Mouse (Mus musculus) C2C12 (cell line): ENCODE results near the gene Tmem273.

Experiments
- CEBPB ChIP-seq: IDR thresholded peaks from one replicate; pipeline ENCODE4 v1.6.1; 2011; ENCODE audit warnings: low read depth, mild to moderate bottlenecking, control low read depth, moderate library complexity
- CTCF ChIP-seq: IDR thresholded peaks from one replicate; pipeline ENCODE4 v1.5.1; 2011; ENCODE audit not compliant: control insufficient read depth, insufficient read depth, insufficient read length
- FOSL1 ChIP-seq: IDR thresholded peaks from one replicate; pipeline ENCODE4 v1.8.0; 2011; ENCODE audit warnings: mild to moderate bottlenecking, low read length; ENCODE audit not compliant: poor library complexity, insufficient read depth, severe bottlenecking
- MAX ChIP-seq: IDR thresholded peaks from one replicate; pipeline ENCODE4 v1.6.1; 2011; ENCODE audit warnings: mild to moderate bottlenecking, control low read depth
- MYOG ChIP-seq: IDR thresholded peaks from one replicate; pipeline ENCODE4 v1.6.1; 2011; ENCODE audit not compliant: control insufficient read depth, insufficient read length; ENCODE audit errors: extremely low read depth

GRCm38 (mm10) chr14:32816533-32816932 is 30.8 kb downstream of the Tmem273 start:
- TF ChIP-seq CTCF (no peak), CEBPB (no peak), FOSL1 (no peak), MYOG (no peak), MAX (no peak)
